Mouse (Mus musculus): ENCODE measurements at regions not wholly inside any gene's neighbourhood (a gene's known extent, or its start where the extent isn't known, plus 50 kb on each side); places are given as distances from the start of the nearest gene placed in this dataset.

DNA sequence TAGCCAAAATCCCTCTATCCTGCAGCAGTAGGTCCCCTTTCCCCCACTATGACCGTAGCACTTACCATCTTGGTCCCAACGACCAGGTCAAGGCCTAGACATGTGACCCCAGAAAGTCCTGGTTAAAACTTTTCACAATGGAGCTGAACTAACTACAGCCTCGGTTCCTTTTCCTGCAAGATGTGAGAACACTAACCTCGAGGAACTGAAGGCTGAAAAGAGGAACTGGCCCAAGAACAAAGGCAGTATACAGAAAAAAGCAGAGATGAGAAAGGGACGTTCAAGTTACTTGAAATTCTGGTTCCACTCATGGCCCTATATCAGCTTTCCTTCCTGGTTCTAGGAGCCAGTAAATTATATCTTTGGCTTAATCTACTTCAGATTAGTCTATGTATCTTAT lies 67.4 kb upstream of the Tfec start:
- H3K27me3 ChIP-seq (ENCODE audit: insufficient read depth, low read length), result no peaks in the 10 kb centered on the region
- ATAC-seq (ENCODE audit: extremely low read depth, insufficient number of reproducible peaks, low FRiP score, poor library complexity, severe bottlenecking), result no peak
- no peak overlapping the region for H3K4me3 ChIP-seq (ENCODE audit: low read depth, low read length)
- TF ChIP-seq GATA2 (IDR thresholded peaks at IDR 0.05; ENCODE audit: borderline replicate concordance, low read depth, low read length) (no peak), POLR2AphosphoS5 (IDR thresholded peaks at IDR 0.05; ENCODE audit: insufficient replicate concordance, low read depth, low read length) (no peak), TAL1 (conservative IDR thresholded peaks at IDR 0.05; ENCODE audit: low read depth, low read length) (no peak), CTCF (IDR thresholded peaks at IDR 0.05; ENCODE audit: low read depth, low read length) (no peak), GATA1 (IDR thresholded peaks at IDR 0.05; ENCODE audit: borderline replicate concordance, low read length) (no peak)
- no peak for DNase-seq (ENCODE audit: low spot score)
- no peaks in the 10 kb centered on the region for H3K36me3 ChIP-seq (replicated peaks)
- H3K9me3 ChIP-seq (replicated peaks), result no peaks in the 10 kb centered on the region
- H3K4me1 ChIP-seq (ENCODE audit: insufficient read depth, low read depth, low read length), result no peaks in the 10 kb centered on the region

DNA sequence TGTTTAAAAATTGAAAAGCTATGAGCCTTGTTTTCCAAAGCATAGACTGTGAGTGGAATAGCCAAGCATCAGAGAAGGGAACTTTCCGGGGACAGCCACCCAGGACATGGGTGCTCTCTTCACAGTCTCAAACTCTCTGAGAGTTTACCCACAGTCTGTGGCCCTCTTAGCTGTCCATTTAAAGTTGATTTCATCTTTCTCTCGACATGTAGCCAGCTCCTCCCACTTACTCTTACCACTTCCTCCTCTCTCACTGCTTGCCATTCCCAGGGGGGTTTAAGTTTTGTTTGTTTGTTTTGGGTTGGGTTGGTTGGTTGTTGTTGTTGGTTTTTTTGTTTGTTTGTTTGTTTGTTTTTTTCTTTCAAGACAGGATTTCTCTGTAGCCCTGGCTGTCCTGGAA lies 66.1 kb upstream of the Tfec start:
- H3K4me1 ChIP-seq (ENCODE audit: insufficient read depth, low read depth, low read length), result no peaks in the 10 kb centered on the region
- DNase-seq (ENCODE audit: low spot score), result no peak
- H3K27me3 ChIP-seq (ENCODE audit: insufficient read depth, low read length), result no peaks in the 10 kb centered on the region
- no peaks in the 10 kb centered on the region for H3K9me3 ChIP-seq (replicated peaks)
- H3K4me3 ChIP-seq (ENCODE audit: low read depth, low read length), result no peak overlapping the region
- TF ChIP-seq TAL1 (conservative IDR thresholded peaks at IDR 0.05; ENCODE audit: low read depth, low read length) (no peak), GATA1 (IDR thresholded peaks at IDR 0.05; ENCODE audit: borderline replicate concordance, low read length) (no peak), GATA2 (IDR thresholded peaks at IDR 0.05; ENCODE audit: borderline replicate concordance, low read depth, low read length) (no peak), CTCF (IDR thresholded peaks at IDR 0.05; ENCODE audit: low read depth, low read length) (no peak), POLR2AphosphoS5 (IDR thresholded peaks at IDR 0.05; ENCODE audit: insufficient replicate concordance, low read depth, low read length) (no peak)
- ATAC-seq (ENCODE audit: extremely low read depth, insufficient number of reproducible peaks, low FRiP score, poor library complexity, severe bottlenecking), result no peak
- no peaks in the 10 kb centered on the region for H3K36me3 ChIP-seq (replicated peaks)

DNA sequence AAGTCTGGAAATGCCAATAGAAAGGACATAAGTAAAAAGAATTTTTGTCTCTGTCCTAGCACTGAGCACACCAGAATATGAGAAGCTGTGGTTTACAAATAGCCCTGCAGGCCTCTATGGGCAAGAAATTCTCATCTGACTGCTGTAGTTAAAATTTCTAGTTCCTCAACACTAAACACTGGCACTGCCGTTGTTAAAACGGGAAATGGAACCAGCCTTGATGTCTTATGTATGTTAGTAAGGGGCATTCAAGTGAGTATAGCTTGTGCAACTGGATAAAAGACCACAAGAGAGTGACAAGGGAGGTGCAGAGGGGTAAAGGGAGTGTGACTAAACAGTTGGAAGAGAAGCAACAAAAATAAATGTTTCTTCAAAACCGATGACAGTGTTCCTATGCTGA lies 65.7 kb upstream of the Tfec start:
- no peaks in the 10 kb centered on the region for H3K27me3 ChIP-seq (ENCODE audit: insufficient read depth, low read length)
- H3K4me1 ChIP-seq (ENCODE audit: insufficient read depth, low read depth, low read length), result no peaks in the 10 kb centered on the region
- H3K36me3 ChIP-seq (replicated peaks), result no peaks in the 10 kb centered on the region
- TF ChIP-seq POLR2AphosphoS5 (IDR thresholded peaks at IDR 0.05; ENCODE audit: insufficient replicate concordance, low read depth, low read length) (no peak), CTCF (IDR thresholded peaks at IDR 0.05; ENCODE audit: low read depth, low read length) (no peak), GATA1 (IDR thresholded peaks at IDR 0.05; ENCODE audit: borderline replicate concordance, low read length) (no peak), GATA2 (IDR thresholded peaks at IDR 0.05; ENCODE audit: borderline replicate concordance, low read depth, low read length) (no peak), TAL1 (conservative IDR thresholded peaks at IDR 0.05; ENCODE audit: low read depth, low read length) (no peak)
- ATAC-seq (ENCODE audit: extremely low read depth, insufficient number of reproducible peaks, low FRiP score, poor library complexity, severe bottlenecking) (no peak), DNase-seq (ENCODE audit: low spot score) (no peak)
- no peaks in the 10 kb centered on the region for H3K9me3 ChIP-seq (replicated peaks)
- H3K4me3 ChIP-seq (ENCODE audit: low read depth, low read length), result no peak overlapping the region

DNA sequence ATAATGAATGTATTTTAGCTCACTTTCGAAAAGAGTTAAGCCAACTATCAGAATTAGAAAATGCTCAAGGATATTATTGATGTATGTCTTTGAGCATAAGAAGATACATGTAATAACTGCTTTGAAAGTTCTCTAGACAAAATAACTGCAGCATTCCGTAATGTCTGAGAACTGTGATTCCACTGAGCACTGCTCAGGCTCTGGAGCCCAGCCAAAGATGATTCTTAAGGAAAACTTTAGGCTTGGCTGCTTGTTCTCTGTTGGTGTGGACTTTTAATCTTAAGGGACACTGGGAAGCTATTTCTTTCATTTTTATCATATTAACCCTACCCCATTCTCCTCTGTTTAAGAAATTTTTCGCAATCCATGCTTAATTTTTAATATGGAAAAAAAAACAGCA lies 59.9 kb upstream of the Tfec start:
- Histone ChIP-seq H3K27me3 (ENCODE audit: insufficient read depth, low read length) (no peaks in the 10 kb centered on the region), H3K4me3 (ENCODE audit: low read depth, low read length) (no peak overlapping the region), H3K9me3 (replicated peaks) (no peaks in the 10 kb centered on the region), H3K4me1 (ENCODE audit: insufficient read depth, low read depth, low read length) (no peaks in the 10 kb centered on the region), H3K36me3 (replicated peaks) (no peaks in the 10 kb centered on the region)
- ATAC-seq (ENCODE audit: extremely low read depth, insufficient number of reproducible peaks, low FRiP score, poor library complexity, severe bottlenecking), result no peak
- DNase-seq (ENCODE audit: low spot score), result no peak
- TF ChIP-seq CTCF (IDR thresholded peaks at IDR 0.05; ENCODE audit: low read depth, low read length), result no peak
- TF ChIP-seq GATA1 (IDR thresholded peaks at IDR 0.05; ENCODE audit: borderline replicate concordance, low read length), result no peak
- TF ChIP-seq GATA2 (IDR thresholded peaks at IDR 0.05; ENCODE audit: borderline replicate concordance, low read depth, low read length), result no peak
- TF ChIP-seq TAL1 (conservative IDR thresholded peaks at IDR 0.05; ENCODE audit: low read depth, low read length), result no peak
- TF ChIP-seq POLR2AphosphoS5 (IDR thresholded peaks at IDR 0.05; ENCODE audit: insufficient replicate concordance, low read depth, low read length), result no peak

DNA sequence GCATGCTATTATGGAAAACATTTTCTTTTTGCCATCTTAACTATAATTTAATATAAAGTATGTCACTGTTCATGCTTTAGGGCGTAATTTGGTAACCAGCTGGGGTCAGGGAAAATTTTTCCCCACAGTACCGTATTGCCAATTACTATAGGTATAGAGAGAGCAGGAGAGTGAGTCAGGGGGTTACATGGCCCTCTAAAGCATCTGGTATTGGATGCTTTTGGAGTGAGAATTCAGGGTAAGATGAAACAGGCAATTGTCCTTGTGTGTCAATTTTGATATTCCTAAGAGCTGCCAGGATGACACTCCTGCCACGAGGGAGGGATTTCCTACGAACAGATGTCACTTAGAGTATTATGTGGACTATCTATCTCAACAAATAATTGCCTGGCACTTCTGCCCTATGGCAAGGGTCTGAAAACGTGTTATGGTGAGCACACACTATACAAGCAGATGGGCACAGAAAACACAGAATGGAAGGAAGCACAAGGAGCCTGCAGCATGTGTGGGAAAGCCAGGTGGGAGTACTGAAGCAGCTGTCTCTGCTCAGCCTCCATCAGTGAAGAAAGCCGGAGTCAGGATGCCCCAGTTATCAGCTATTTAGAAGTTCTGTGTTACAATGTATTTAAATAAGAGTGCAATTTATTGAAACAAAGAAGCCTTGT lies 58.7 kb upstream of the Tfec start:
- no peaks in the 10 kb centered on the region for H3K27me3 ChIP-seq (ENCODE audit: insufficient read depth, low read length)
- ATAC-seq (ENCODE audit: extremely low read depth, insufficient number of reproducible peaks, low FRiP score, poor library complexity, severe bottlenecking) (no peak), DNase-seq (ENCODE audit: low spot score) (no peak)
- no peaks in the 10 kb centered on the region for H3K9me3 ChIP-seq (replicated peaks)
- TF ChIP-seq CTCF (IDR thresholded peaks at IDR 0.05; ENCODE audit: low read depth, low read length), result no peak
- no peak for TF ChIP-seq TAL1 (conservative IDR thresholded peaks at IDR 0.05; ENCODE audit: low read depth, low read length)
- no peak for TF ChIP-seq GATA2 (IDR thresholded peaks at IDR 0.05; ENCODE audit: borderline replicate concordance, low read depth, low read length)
- TF ChIP-seq GATA1 (IDR thresholded peaks at IDR 0.05; ENCODE audit: borderline replicate concordance, low read length), result no peak
- no peak for TF ChIP-seq POLR2AphosphoS5 (IDR thresholded peaks at IDR 0.05; ENCODE audit: insufficient replicate concordance, low read depth, low read length)
- no peaks in the 10 kb centered on the region for H3K4me1 ChIP-seq (ENCODE audit: insufficient read depth, low read depth, low read length)
- H3K4me3 ChIP-seq (ENCODE audit: low read depth, low read length), result no peak overlapping the region
- H3K36me3 ChIP-seq (replicated peaks), result no peaks in the 10 kb centered on the region
